ENCODE assay signal across 16 mouse cellular contexts in the genomic region with DNA sequence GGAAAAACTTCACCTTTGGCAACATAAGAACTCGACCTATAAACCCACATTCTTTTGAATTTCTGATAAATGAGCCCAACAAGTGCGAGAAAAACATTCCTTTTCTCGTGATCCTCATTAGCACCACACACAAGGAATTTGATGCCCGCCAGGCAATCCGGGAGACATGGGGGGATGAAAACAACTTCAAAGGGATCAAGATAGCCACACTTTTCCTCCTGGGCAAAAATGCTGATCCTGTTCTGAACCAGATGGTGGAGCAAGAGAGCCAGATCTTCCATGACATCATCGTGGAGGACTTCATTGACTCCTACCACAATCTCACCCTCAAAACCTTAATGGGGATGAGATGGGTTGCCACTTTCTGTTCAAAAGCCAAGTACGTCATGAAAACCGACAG.
DNase-seq lines count a peak whose midpoint lies in the region; ATAC-seq and TF ChIP-seq lines count a peak whose summit lies in the region.
"Had no signal": no experiment of that assay in that cellular context is flagged by ENCODE, and none has a peak within 500 bp of the region (broad histone marks: within the 10 kb centered on the region; RNA-seq: fewer than 3 reads in every experiment).

No protein-coding gene starts in this region.

- DNase-seq in heart, adult 2 months, result no peak
- DNase-seq in heart, postnatal 14 days, result no peak
- DNase-seq in lung, postnatal 0 days (ENCODE audit: low spot score), result no peak
- no peak for DNase-seq in lung, adult 2 months
- DNase-seq in R1 (ENCODE audit: low read depth, low spot score), result peak; percentile 64
- no peak for DNase-seq in right cerebral cortex, postnatal 4 days
- DNase-seq: cerebellum, postnatal 10 days; gastrocnemius, postnatal 36 days; left cerebral cortex, postnatal 4 days; right cerebral cortex, postnatal 14 days; thymus, adult 18-20 months had no signal

- H3K9ac ChIP-seq in heart, adult 2 months (ENCODE audit: low read depth, low read length), result no peak overlapping the region
- H3K9ac ChIP-seq in lung, postnatal 0 days (replicated peaks; ENCODE audit: low read depth), result no peak overlapping the region
- H3K9ac ChIP-seq in hindbrain, embryonic 13.5 days, result no peak overlapping the region
- H3K9ac ChIP-seq: hindbrain, embryonic 14.5 days had no signal

- no peaks in the 10 kb centered on the region for H3K27me3 ChIP-seq in heart, adult 2 months (ENCODE audit: control insufficient read depth, insufficient read depth, low read length)
- no peaks in the 10 kb centered on the region for H3K27me3 ChIP-seq in lung, postnatal 0 days (replicated peaks; ENCODE audit: insufficient read depth, low read length)
- no peaks in the 10 kb centered on the region for H3K27me3 ChIP-seq in hindbrain, embryonic 13.5 days

- no peaks in the 10 kb centered on the region for H3K79me2 ChIP-seq in heart, adult 2 months (replicated peaks; ENCODE audit: control insufficient read depth, insufficient read depth, low read length)

- H3K27ac ChIP-seq in heart, adult 2 months, result no peak overlapping the region
- H3K27ac ChIP-seq in lung, postnatal 0 days (ENCODE audit: low read length), result no peak overlapping the region
- no peak overlapping the region for H3K27ac ChIP-seq in hindbrain, embryonic 13.5 days
- H3K27ac ChIP-seq: hindbrain, embryonic 14.5 days had no signal

- no peak for ATAC-seq in lung, postnatal 0 days
- ATAC-seq in megakaryocyte progenitor cell, adult 5-6 weeks (replicated peaks; ENCODE audit: poor library complexity), result peak; percentile 42; the same call in 1 of the 2 replicates
- no peak for ATAC-seq in hindbrain, embryonic 13.5 days (ENCODE audit: low FRiP score)

- no peaks in the 10 kb centered on the region for H3K4me1 ChIP-seq in heart, adult 2 months (ENCODE audit: control insufficient read depth, insufficient read depth, low read length)
- no peaks in the 10 kb centered on the region for H3K4me1 ChIP-seq in lung, postnatal 0 days (ENCODE audit: insufficient read depth, low read depth, low read length)
- H3K4me1 ChIP-seq in lung, adult 2 months (ENCODE audit: control insufficient read depth, insufficient read depth, low read length), result no peaks in the 10 kb centered on the region
- H3K4me1 ChIP-seq in hindbrain, embryonic 13.5 days (replicated peaks), result no peaks in the 10 kb centered on the region

- H3K36me3 ChIP-seq in heart, adult 2 months (ENCODE audit: control insufficient read depth, insufficient read depth, low read length), result no peaks in the 10 kb centered on the region
- no peaks in the 10 kb centered on the region for H3K36me3 ChIP-seq in lung, postnatal 0 days (ENCODE audit: insufficient read depth, low read length)
- peaks cover 13% of the 10 kb centered on the region for H3K36me3 ChIP-seq in hindbrain, embryonic 13.5 days

- no peak for TF ChIP-seq POLR2A in heart, adult 2 months (IDR thresholded peaks at IDR 0.05; ENCODE audit: insufficient read depth, low read depth, low read length)
- TF ChIP-seq POLR2A in lung, adult 2 months (IDR thresholded peaks at IDR 0.05; ENCODE audit: borderline replicate concordance, extremely low read depth, low read depth, low read length), result no peak

- no peak for TF ChIP-seq EP300 in heart, adult 2 months (IDR thresholded peaks at IDR 0.05; ENCODE audit: insufficient read depth, low read depth, low read length)
- TF ChIP-seq EP300 in lung, postnatal 0 days (IDR thresholded peaks at IDR 0.05), result no peak

- peak; percentile 47 for TF ChIP-seq CTCF in heart, adult 2 months (IDR thresholded peaks at IDR 0.05)
- peak; percentile 15 for TF ChIP-seq CTCF in lung, postnatal 0 days (IDR thresholded peaks at IDR 0.05)
- TF ChIP-seq CTCF in lung, adult 2 months (IDR thresholded peaks at IDR 0.05; ENCODE audit: insufficient read depth, low read length), result no peak

- H3K4me2 ChIP-seq in lung, postnatal 0 days (replicated peaks; ENCODE audit: low read depth, low read length), result no peak overlapping the region
- no peak overlapping the region for H3K4me2 ChIP-seq in hindbrain, embryonic 13.5 days
- H3K4me2 ChIP-seq: hindbrain, embryonic 14.5 days had no signal

- WGBS in heart, adult 2 months, result 61% methylated on average over 8 of the region's 8 CpGs
- WGBS in lung, postnatal 0 days, result 62% methylated on average over 8 of the region's 8 CpGs
- WGBS in lung, adult 2 months, result 66% methylated on average over 8 of the region's 8 CpGs
- WGBS in hindbrain, embryonic 13.5 days, result 75% methylated on average over 8 of the region's 8 CpGs

- H3K9me3 ChIP-seq in lung, postnatal 0 days (ENCODE audit: low read length), result no peaks in the 10 kb centered on the region
- peaks cover 3% of the 10 kb centered on the region; the same call in 1 of the 2 replicates for H3K9me3 ChIP-seq in hindbrain, embryonic 13.5 days

- intact Hi-C loops in heart, adult 2 months (cut with DNase I), result loop anchor here (5.0 kb wide), 1 partner anchor 229 kb away; no protein-coding TSS in a partner anchor
- intact Hi-C loops in heart, postnatal 14 days (cut with DNase I), result no loop called here

- H3K4me3 ChIP-seq in heart, adult 2 months, result no peak overlapping the region
- no peak overlapping the region for H3K4me3 ChIP-seq in lung, postnatal 0 days (ENCODE audit: low read depth, low read length)
- no peak overlapping the region for H3K4me3 ChIP-seq in lung, adult 2 months (replicated peaks; ENCODE audit: extremely low read depth, low read depth, low read length)
- no peak overlapping the region for H3K4me3 ChIP-seq in hindbrain, embryonic 13.5 days
- H3K4me3 ChIP-seq: erythroblast, embryonic 14.5 days; myocyte had no signal
